Mouse (Mus musculus) CH12.LX (cell line): ENCODE data around the gene Zc2hc1b. TPM values are rescaled to one million over a fixed set of nuclear protein-coding genes. Genes with fewer than 3 reads are reported as not detected.

Source experiments
- DNase-seq: peaks from one replicate; pipeline ENCODE4 v3.0.0-alpha.2; 2013; ENCODE audit errors: extremely low read depth
- H3K27ac ChIP-seq: 2 replicates; pipeline ENCODE4 v1.5.1; 2012; ENCODE audit warnings: low read depth, mild to moderate bottlenecking, control low read depth, moderate library complexity; ENCODE audit not compliant: insufficient read depth
- H3K27me3 ChIP-seq: replicated peaks from 2 replicates; pipeline ENCODE3; 2012; ENCODE audit warnings: inconsistent platforms
- H3K36me3 ChIP-seq, 2 experiments: replicated peaks in 1 of 2; 2 replicates each; pipeline versions ENCODE3 to v1.6.1; 2012; ENCODE audit warnings: inconsistent platforms in 1 of 2, low read length in 1 of 2, mild to moderate bottlenecking in 1 of 2, mixed read lengths in 1 of 2, moderate library complexity in 1 of 2; ENCODE audit not compliant: control insufficient read depth in 1 of 2, insufficient read depth in 1 of 2
- H3K4me1 ChIP-seq, 2 experiments: 2 replicates each; pipeline ENCODE4 v1.6.1; 2012; ENCODE audit warnings: inconsistent platforms in 1 of 2, moderate library complexity in 1 of 2; ENCODE audit not compliant: insufficient read depth in 2 of 2, control insufficient read depth in 1 of 2
- H3K4me2 ChIP-seq: 2 replicates; pipeline ENCODE4 v1.6.1; 2012; ENCODE audit warnings: low read depth, mild to moderate bottlenecking, control low read depth; ENCODE audit not compliant: poor library complexity, insufficient read depth, severe bottlenecking
- H3K4me3 ChIP-seq, 3 experiments: fragments of 150-350 bp in 1 of 3; sonication (generic) in 1 of 3; replicated peaks in 1 of 3; 2 replicates each; pipeline versions ENCODE3 to v1.5.1; 2011 to 2012; ENCODE audit warnings: low read depth in 2 of 3, low read length in 2 of 3, mild to moderate bottlenecking in 2 of 3, moderate library complexity in 2 of 3, control low read depth in 1 of 3, improper control_type of control experiment in 1 of 3, inconsistent platforms in 1 of 3, mixed read lengths in 1 of 3; ENCODE audit not compliant: poor library complexity in 1 of 3
- H3K79me2 ChIP-seq: replicated peaks from 2 replicates; pipeline ENCODE4 v1.6.1; 2012; ENCODE audit warnings: mild to moderate bottlenecking, moderate library complexity; ENCODE audit not compliant: control insufficient read depth, poor library complexity, insufficient read depth, severe bottlenecking; ENCODE audit errors: extremely low read depth
- H3K9ac ChIP-seq: 2 replicates; pipeline ENCODE4 v1.6.1; 2012; ENCODE audit warnings: low read depth, mild to moderate bottlenecking, control low read depth, moderate library complexity; ENCODE audit not compliant: insufficient read depth
- H3K9me3 ChIP-seq: replicated peaks from 2 replicates; pipeline ENCODE3; 2012; ENCODE audit warnings: low read length, inconsistent platforms, mixed read lengths
- ELF1 ChIP-seq: IDR thresholded peaks from 2 replicates; pipeline ENCODE4 v1.6.1; 2014; ENCODE audit warnings: low read depth, mild to moderate bottlenecking, inconsistent platforms, low read length, improper control_type of control experiment
- EP300 ChIP-seq: IDR thresholded peaks from 2 replicates; pipeline ENCODE4 v1.6.1; 2011; ENCODE audit warnings: low read length, improper control_type of control experiment
- ETS1 ChIP-seq: conservative IDR thresholded peaks from 2 replicates; pipeline ENCODE4 v1.6.1; 2012; ENCODE audit warnings: low read depth, mild to moderate bottlenecking, inconsistent platforms, low read length, improper control_type of control experiment, moderate library complexity
- JUND ChIP-seq: conservative IDR thresholded peaks from 2 replicates; pipeline ENCODE4 v1.6.1; 2011; ENCODE audit warnings: low read depth, low read length, improper control_type of control experiment
- MEF2A ChIP-seq: IDR thresholded peaks from 2 replicates; pipeline ENCODE4 v1.6.1; 2014; ENCODE audit warnings: low read depth, mild to moderate bottlenecking, inconsistent platforms, low read length, improper control_type of control experiment, borderline replicate concordance
- MXI1 ChIP-seq: IDR thresholded peaks from 2 replicates; pipeline ENCODE4 v1.6.1; 2011; ENCODE audit warnings: mild to moderate bottlenecking, low read depth, low read length, improper control_type of control experiment
- MYC ChIP-seq: IDR thresholded peaks from 2 replicates; pipeline ENCODE4 v1.6.1; 2011; ENCODE audit warnings: low read depth, mild to moderate bottlenecking, improper control_type of control experiment, low read length
- NELFE ChIP-seq: IDR thresholded peaks from 2 replicates; pipeline ENCODE4 v1.6.1; 2011; ENCODE audit warnings: low read depth, low read length, improper control_type of control experiment
- NRF1 ChIP-seq: IDR thresholded peaks from 2 replicates; pipeline ENCODE4 v1.6.1; 2014; ENCODE audit warnings: low read depth, mild to moderate bottlenecking, inconsistent platforms, low read length, improper control_type of control experiment, moderate library complexity
- POLR2A ChIP-seq: IDR thresholded peaks from 2 replicates; pipeline ENCODE4 v1.6.1; 2011; ENCODE audit warnings: low read depth, mild to moderate bottlenecking, improper control_type of control experiment, low read length
- SIN3A ChIP-seq: IDR thresholded peaks from 2 replicates; pipeline ENCODE4 v1.6.1; 2012; ENCODE audit warnings: low read length, improper control_type of control experiment, inconsistent platforms
- SMC3 ChIP-seq: IDR thresholded peaks from 2 replicates; pipeline ENCODE4 v1.6.1; 2011; ENCODE audit warnings: low read depth, low read length, improper control_type of control experiment
- TBP ChIP-seq: conservative IDR thresholded peaks from 2 replicates; pipeline ENCODE4 v1.6.1; 2011; ENCODE audit warnings: low read depth, low read length, improper control_type of control experiment
- TCF12 ChIP-seq: IDR thresholded peaks from 2 replicates; pipeline ENCODE4 v1.6.1; 2014; ENCODE audit warnings: low read depth, mild to moderate bottlenecking, inconsistent platforms, low read length, improper control_type of control experiment
- UBTF ChIP-seq: IDR thresholded peaks from 2 replicates; pipeline ENCODE4 v1.6.1; 2012; ENCODE audit warnings: low read depth, mild to moderate bottlenecking, inconsistent platforms, low read length, improper control_type of control experiment, moderate library complexity
- USF1 ChIP-seq: IDR thresholded peaks from 2 replicates; pipeline ENCODE4 v1.6.1; 2014; ENCODE audit warnings: low read depth, mild to moderate bottlenecking, inconsistent platforms, low read length, improper control_type of control experiment
- ZC3H11A ChIP-seq: IDR thresholded peaks from 2 replicates; pipeline ENCODE4 v1.6.1; 2012; ENCODE audit warnings: low read depth, mild to moderate bottlenecking, inconsistent platforms, low read length, improper control_type of control experiment
- ZMIZ1 ChIP-seq: IDR thresholded peaks from 2 replicates; pipeline ENCODE4 v1.6.1; 2012; ENCODE audit warnings: low read depth, mild to moderate bottlenecking, inconsistent platforms, low read length, improper control_type of control experiment
- ZNF384 ChIP-seq: IDR thresholded peaks from 2 replicates; pipeline ENCODE4 v1.6.1; 2012; ENCODE audit warnings: low read depth, low read length, improper control_type of control experiment, inconsistent platforms
- dilution Hi-C: fragments of 300-500 bp; cut with MboI; formaldehyde crosslinking; loops from 2 replicates; pipeline ENCODE4 v1.14.3; 2020; ENCODE audit warnings: low sequenced_read_pairs; ENCODE audit not compliant: extremely low pct_unique_long_range_greater_than_20kb, extremely low pct_ligation_motif_present
- in situ Hi-C: fragments of 300-500 bp; cut with MboI; formaldehyde crosslinking; loops from 3 replicates; pipeline ENCODE4 v1.14.3; 2019; ENCODE audit warnings: low sequenced_read_pairs, low pct_ligation_motif_present, low pct_unique_long_range_greater_than_20kb, mixed read lengths
- polyA plus RNA-seq: library from polyadenylated mRNA; unstranded; fragments of >175 nt; gene quantifications from 2 replicates; pipeline ENCODE4 v1.2.1, GENCODE M21; 2012; ENCODE audit warnings: low read depth; ENCODE audit not compliant: insufficient read length
- total RNA-seq, 2 experiments: library from RNA; depleted of rRNA; stranded (reverse); fragments of 300-350 nt in 1 of 2; fragments of >200 nt in 1 of 2; gene quantifications; 2 replicates each; pipeline ENCODE4 v1.2.3; 2012 to 2014

The Zc2hc1b gene
- total and polyA plus RNA-seq, 3 experiments, result not detected

DNA sequence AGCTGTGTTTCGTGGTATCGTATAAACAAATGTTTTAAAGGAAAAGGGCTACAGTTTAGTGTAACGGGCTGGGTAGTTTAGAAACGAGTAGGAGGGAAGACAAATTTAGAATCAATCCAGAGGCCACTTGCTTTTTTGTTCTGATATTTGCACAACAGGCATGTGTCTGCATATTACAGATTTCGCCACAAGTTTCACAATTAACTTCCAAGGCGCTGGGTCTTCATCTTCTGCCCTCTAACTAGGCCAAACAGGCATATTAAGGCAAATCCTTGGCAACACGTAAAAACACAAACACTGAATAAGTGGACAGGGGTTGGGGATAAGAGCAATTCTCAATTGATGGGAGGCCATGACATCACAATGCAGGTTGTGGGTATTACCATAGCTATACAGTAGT is 2.0 kb downstream of the Zc2hc1b start:
- Histone ChIP-seq H3K27me3 (no peaks in the 10 kb centered on the region), H3K79me2 (no peaks in the 10 kb centered on the region), H3K9me3 (no peaks in the 10 kb centered on the region), H3K4me2 (no peak overlapping the region), H3K4me1 (no peaks in the 10 kb centered on the region), H3K36me3 (peaks cover 41 to 61% of the 10 kb centered on the region in 2 experiments), H3K4me3 (no peak overlapping the region), H3K27ac (no peak overlapping the region), H3K9ac (no peak overlapping the region)
- in situ Hi-C loops (no loop called here), dilution Hi-C loops (no loop called here)
- no peak for TF ChIP-seq SMC3
- no peak for TF ChIP-seq EP300
- TF ChIP-seq MXI1, result no peak
- TF ChIP-seq SIN3A, result no peak
- no peak for TF ChIP-seq ELF1
- TF ChIP-seq POLR2A, result no peak
- no peak for TF ChIP-seq ETS1
- TF ChIP-seq NRF1, result no peak
- TF ChIP-seq MYC, result no peak
- no peak for TF ChIP-seq JUND
- TF ChIP-seq ZNF384, result no peak
- no peak for TF ChIP-seq MEF2A
- no peak for TF ChIP-seq TCF12
- TF ChIP-seq UBTF, result no peak
- no peak for DNase-seq

DNA sequence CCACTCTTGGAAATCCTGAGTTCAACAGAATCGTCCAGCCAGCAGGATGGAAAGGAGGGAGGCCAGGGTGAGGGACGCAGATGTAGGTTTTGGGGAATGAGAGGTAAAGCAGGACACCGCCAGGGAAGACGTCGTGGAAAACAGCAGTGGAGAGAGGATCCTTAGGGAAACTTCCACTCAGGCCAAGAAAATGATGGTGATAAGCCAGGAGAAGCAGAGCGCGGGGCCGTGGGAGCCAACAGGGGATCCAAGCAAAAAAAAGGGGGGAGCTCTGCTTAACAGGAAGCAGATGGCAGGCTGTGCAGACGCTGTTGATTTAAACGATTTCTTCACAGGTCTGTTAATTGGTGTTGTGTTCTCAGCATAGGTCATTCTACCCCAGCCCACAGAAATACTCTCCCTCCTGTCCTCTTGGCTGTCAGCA is 5.0 kb downstream of the Zc2hc1b start:
- no peaks in the 10 kb centered on the region for H3K9me3 ChIP-seq
- dilution Hi-C loops, result no loop called here
- no peak for TF ChIP-seq NELFE
- TF ChIP-seq ZC3H11A, result no peak
- TF ChIP-seq ZMIZ1, result no peak
- TF ChIP-seq USF1, result no peak
- no peak for TF ChIP-seq TBP
- TF ChIP-seq, all 38 proteins: peak for 0
- Histone ChIP-seq H3K9ac (no peak overlapping the region), H3K36me3 (peaks cover 18 to 30% of the 10 kb centered on the region in 2 experiments), H3K4me2 (no peak overlapping the region), H3K27ac (no peak overlapping the region), H3K4me3 (no peak overlapping the region), H3K27me3 (no peaks in the 10 kb centered on the region), H3K79me2 (no peaks in the 10 kb centered on the region), H3K4me1 (no peaks in the 10 kb centered on the region)
- DNase-seq, result no peak
- in situ Hi-C loops, result no loop called here
